Mouse (Mus musculus) hindbrain, embryonic 11.5 days (tissue): ENCODE results near the gene Stt3b. TPM values are rescaled to one million over a fixed set of nuclear protein-coding genes. Genes with fewer than 3 reads are reported as not detected.
"Not testable (repeated sequence)": the region's sequence is repeated elsewhere in the genome, so short reads cannot be mapped to it uniquely, and the experiment has no call there.

Experiments used
- ATAC-seq: fragments of 200-750 bp; cut with Nextera tagmentation; 2 replicates; pipeline ENCODE4 v1.8.0; 2017; ENCODE audit warnings: mild to moderate bottlenecking, moderate TSS enrichment, moderate library complexity; ENCODE audit not compliant: low FRiP score
- DNase-seq: peaks from one replicate; pipeline ENCODE4 v3.0.0-alpha.2; 2015; ENCODE audit warnings: low spot score
- H3K27ac ChIP-seq: fragments of 300-500 bp; sonication (generic); 2 replicates; pipeline ENCODE4 v1.5.1; 2014; ENCODE audit warnings: mild to moderate bottlenecking, low read depth, low read length
- H3K27me3 ChIP-seq: fragments of 300-500 bp; sonication (generic); 2 replicates; pipeline ENCODE4 v1.6.1; 2014; ENCODE audit warnings: mild to moderate bottlenecking, low read length, moderate library complexity, mixed read lengths; ENCODE audit not compliant: control insufficient read depth, insufficient read depth
- H3K36me3 ChIP-seq: fragments of 300-500 bp; sonication (generic); 2 replicates; pipeline ENCODE4 v1.6.1; 2014; ENCODE audit warnings: mild to moderate bottlenecking, low read length, moderate library complexity, mixed read lengths; ENCODE audit not compliant: control insufficient read depth, insufficient read depth
- H3K4me1 ChIP-seq: fragments of 300-500 bp; sonication (generic); replicated peaks from 2 replicates; pipeline ENCODE4 v1.6.1; 2014; ENCODE audit warnings: low read length, mixed read lengths; ENCODE audit not compliant: control insufficient read depth, insufficient read depth
- H3K4me2 ChIP-seq: fragments of 300-500 bp; sonication (generic); replicated peaks from 2 replicates; pipeline ENCODE4 v1.6.1; 2014; ENCODE audit warnings: mild to moderate bottlenecking, low read depth, low read length
- H3K4me3 ChIP-seq: fragments of 300-500 bp; sonication (generic); 2 replicates; pipeline ENCODE4 v1.5.1; 2014; ENCODE audit warnings: low read depth, low read length
- H3K9ac ChIP-seq: fragments of 300-500 bp; sonication (generic); 2 replicates; pipeline ENCODE4 v1.6.1; 2014; ENCODE audit warnings: low read depth, low read length
- H3K9me3 ChIP-seq: fragments of 300-500 bp; sonication (generic); 2 replicates; pipeline ENCODE4 v1.6.1; 2016; ENCODE audit warnings: low read length; ENCODE audit not compliant: control insufficient read depth
- WGBS: fragments of 180-500 bp; shearing (Covaris S2); extraction: QIAGEN DNeasy Blood & Tissue Kit; methylation state at CpG from one replicate; pipeline ENCODE4 v1.1.7; 2014; 5-methylcytosine and 5-hydroxymethylcytosine counted together
- polyA plus RNA-seq: library from polyadenylated mRNA; unstranded; fragments of >200 nt; fragmentation: Nextera tagmentation; extraction: Ambion mirVana; gene quantifications from 2 replicates; pipeline ENCODE4 v1.2.1, GENCODE M21; 2014

Stt3b gene
- polyA plus RNA-seq, 1 experiment from 2014 or later = 112 TPM

DNA sequence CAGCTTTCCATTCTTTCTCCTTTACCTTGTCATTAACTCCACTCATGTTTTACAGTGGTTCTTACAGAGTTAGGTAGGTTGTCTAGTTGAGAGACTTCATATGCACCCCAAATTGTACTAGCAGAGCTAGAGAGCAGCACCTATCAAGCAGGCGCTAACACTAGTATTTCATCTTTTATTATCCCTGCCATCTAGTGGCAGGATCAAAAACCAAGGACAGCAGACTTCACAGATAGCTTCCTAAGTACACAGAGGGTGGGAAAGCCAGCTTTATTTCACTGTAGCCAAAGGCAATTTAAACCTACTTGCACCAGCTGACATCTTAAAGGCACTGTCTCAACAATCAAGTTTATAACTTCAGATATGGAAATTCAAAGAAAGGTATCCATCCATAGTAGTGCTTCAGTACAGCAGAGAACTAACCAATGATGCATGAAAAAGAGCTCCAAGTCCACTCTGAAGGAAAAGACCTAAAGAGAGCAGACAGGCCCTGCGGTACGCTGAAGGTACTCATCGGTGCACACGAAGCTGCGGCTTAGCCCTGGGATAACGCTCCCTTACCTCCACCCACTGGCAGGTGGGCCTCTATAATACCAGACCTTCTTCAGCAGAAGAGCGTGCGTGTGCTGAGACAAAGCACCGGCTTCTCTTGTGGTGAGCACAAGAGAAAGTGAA lies 16.2 kb downstream of the Stt3b start:
- no peaks in the 10 kb centered on the region for H3K27me3 ChIP-seq
- no peaks in the 10 kb centered on the region for H3K9me3 ChIP-seq
- H3K27ac ChIP-seq = no peak overlapping the region; the same call in 1 of the 2 replicates
- DNase-seq (no peak), ATAC-seq (no peak)
- 90% methylated on average over 10 of the region's 10 CpGs for WGBS
- H3K9ac ChIP-seq = no peak overlapping the region
- no peak overlapping the region for H3K4me3 ChIP-seq
- no peak overlapping the region for H3K4me2 ChIP-seq
- no peaks in the 10 kb centered on the region for H3K36me3 ChIP-seq
- H3K4me1 ChIP-seq = 0 out of 2 replicates have a peak, but pooled peaks cover 2% of the 10 kb centered on the region

DNA sequence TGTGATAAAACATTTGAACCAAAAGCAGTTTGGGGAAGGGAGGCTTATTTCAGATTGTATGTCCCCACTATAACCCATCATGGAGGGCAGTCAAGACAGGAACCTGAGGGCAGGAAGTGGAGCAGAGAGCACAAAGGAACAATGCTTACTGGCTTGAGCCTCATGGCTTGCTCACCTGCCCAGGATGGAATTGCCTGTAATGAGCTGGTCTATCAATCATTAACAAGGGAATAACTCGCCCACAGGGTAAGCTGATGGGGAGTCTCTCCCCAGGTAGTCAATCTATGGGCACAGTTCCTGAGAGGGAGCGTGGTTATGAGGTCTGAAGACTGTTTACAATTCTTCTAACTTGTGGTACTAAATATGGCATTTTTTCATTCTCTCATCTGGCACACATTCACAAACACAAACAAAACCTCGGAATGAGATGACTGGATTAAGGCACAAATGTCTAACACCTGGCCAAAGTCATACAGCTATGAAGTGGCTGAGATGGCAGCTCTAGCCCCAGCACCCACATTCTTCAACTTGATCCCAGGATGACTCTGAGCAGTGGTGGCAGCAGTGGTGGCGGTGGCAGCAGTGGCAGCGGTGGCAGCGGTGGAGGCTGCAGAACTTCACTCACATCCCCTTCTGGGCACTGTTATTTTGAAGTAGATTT lies 22.3 kb downstream of the Stt3b start:
- Histone ChIP-seq H3K9me3 (no peaks in the 10 kb centered on the region), H3K9ac (no peak overlapping the region), H3K4me2 (no peak overlapping the region), H3K27me3 (no peaks in the 10 kb centered on the region), H3K27ac (no peak overlapping the region), H3K4me3 (no peak overlapping the region), H3K4me1 (0 out of 2 replicates have a peak, but pooled peaks cover 2% of the 10 kb centered on the region), H3K36me3 (no peaks in the 10 kb centered on the region)
- no peak for DNase-seq
- 93% methylated on average over 6 of the region's 6 CpGs for WGBS
- ATAC-seq = no peak

DNA sequence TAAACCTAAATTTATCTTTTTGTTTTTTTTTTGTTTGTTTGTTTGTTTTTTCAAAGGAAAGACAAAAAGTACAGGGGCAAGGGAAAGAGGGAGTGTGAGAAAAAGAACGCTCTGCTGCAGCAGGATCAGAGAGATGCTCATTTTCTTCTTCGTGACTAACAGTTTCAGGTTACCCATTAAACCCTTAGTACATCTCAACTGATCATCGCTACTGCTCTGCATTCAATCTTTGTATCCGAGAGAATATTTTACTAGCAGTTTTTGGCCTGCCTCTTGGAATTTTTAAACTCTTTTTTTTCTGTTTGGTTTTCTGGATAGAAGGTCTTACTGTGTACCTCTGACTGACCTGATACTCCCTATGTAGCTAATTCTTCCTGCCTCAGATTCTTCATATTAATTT lies 25.8 kb downstream of the Stt3b start:
- no peak for ATAC-seq
- Histone ChIP-seq H3K27ac (no peak overlapping the region), H3K4me3 (no peak overlapping the region), H3K9ac (no peak overlapping the region), H3K9me3 (no peaks in the 10 kb centered on the region), H3K4me2 (no peak overlapping the region), H3K36me3 (no peaks in the 10 kb centered on the region), H3K27me3 (no peaks in the 10 kb centered on the region), H3K4me1 (no peaks in the 10 kb centered on the region)
- 73% methylated on average over 4 of the region's 4 CpGs for WGBS
- no peak for DNase-seq

DNA sequence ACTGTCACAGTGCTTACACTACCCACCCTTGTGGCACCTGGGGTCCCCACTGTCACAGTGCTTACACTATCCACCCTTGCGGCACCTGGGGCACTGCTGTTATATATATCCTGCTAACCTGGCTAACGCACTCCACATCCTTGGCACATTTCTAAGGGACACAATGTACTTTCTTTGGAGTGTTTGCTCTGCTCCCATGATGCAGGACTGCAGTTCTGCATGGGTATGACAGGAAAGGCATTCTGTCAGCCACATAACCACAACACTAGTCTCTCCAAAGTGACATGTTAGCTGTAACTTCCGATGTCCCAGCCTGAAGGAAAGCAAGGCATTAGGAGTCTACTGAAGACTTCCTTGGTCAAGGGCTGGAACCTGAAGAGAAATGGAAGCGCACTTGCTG lies 26.8 kb downstream of the Stt3b start:
- no peaks in the 10 kb centered on the region for H3K9me3 ChIP-seq
- no peak overlapping the region for H3K4me2 ChIP-seq
- no peaks in the 10 kb centered on the region for H3K36me3 ChIP-seq
- no peak for ATAC-seq
- no peak overlapping the region for H3K27ac ChIP-seq
- no peak overlapping the region for H3K4me3 ChIP-seq
- no peaks in the 10 kb centered on the region for H3K27me3 ChIP-seq
- H3K4me1 ChIP-seq = no peaks in the 10 kb centered on the region
- DNase-seq = no peak
- WGBS = 94% methylated on average over 4 of the region's 4 CpGs
- no peak overlapping the region for H3K9ac ChIP-seq

DNA sequence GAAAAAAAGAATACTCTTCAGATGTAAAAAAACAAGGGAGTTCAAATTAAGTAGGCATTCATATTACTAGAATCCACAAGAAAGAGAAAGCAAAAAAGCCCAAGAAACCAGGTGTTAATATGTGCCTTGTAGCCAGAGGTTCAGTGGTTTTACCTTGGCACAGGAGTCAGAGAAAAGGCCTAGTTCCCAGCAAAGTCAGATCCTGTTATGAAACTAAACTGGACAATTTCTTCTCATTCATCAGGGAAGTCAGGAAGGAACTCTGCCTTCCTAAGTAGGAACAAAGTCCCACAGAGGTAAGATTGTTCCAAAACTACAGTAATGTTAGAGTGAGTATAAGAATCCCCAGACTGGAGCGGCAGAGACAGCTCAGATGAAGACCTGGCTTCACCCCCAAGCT lies 31.6 kb downstream of the Stt3b start:
- peaks cover 3% of the 10 kb centered on the region for H3K36me3 ChIP-seq
- H3K9me3 ChIP-seq = no peaks in the 10 kb centered on the region
- no peak overlapping the region for H3K4me2 ChIP-seq
- H3K27ac ChIP-seq = no peak overlapping the region
- 93% methylated on average over 1 of the region's 1 CpGs for WGBS
- no peaks in the 10 kb centered on the region for H3K4me1 ChIP-seq
- ATAC-seq (no peak), DNase-seq (no peak)
- H3K9ac ChIP-seq = no peak overlapping the region
- no peak overlapping the region for H3K4me3 ChIP-seq
- H3K27me3 ChIP-seq = no peaks in the 10 kb centered on the region

DNA sequence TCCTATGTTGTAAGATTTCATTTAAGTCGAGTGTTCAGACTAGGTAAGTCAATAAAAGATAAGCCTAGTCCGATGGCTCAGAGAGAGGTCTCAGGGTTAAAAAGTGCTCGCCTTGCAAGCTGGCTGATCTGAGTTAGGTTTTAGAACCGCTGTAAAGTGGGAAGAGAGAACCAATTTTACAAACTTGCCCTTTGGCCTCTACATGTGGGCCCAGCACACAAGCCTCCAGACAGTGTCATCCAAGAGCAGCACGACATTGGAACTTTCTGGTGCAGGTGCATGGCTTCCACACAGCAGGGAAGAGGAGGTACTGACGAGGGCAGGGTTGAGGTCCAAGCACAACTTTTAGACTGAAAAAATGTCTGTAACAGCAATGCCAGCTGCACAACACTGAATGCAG lies 35.4 kb downstream of the Stt3b start:
- WGBS = 87% methylated on average over 6 of the region's 6 CpGs
- H3K9ac ChIP-seq = no peak overlapping the region
- H3K9me3 ChIP-seq = no peaks in the 10 kb centered on the region
- no peaks in the 10 kb centered on the region for H3K4me1 ChIP-seq
- DNase-seq (no peak), ATAC-seq (no peak)
- no peak overlapping the region for H3K27ac ChIP-seq
- no peaks in the 10 kb centered on the region for H3K27me3 ChIP-seq
- H3K4me3 ChIP-seq = no peak overlapping the region
- H3K36me3 ChIP-seq = peaks cover 3% of the 10 kb centered on the region
- H3K4me2 ChIP-seq = no peak overlapping the region

DNA sequence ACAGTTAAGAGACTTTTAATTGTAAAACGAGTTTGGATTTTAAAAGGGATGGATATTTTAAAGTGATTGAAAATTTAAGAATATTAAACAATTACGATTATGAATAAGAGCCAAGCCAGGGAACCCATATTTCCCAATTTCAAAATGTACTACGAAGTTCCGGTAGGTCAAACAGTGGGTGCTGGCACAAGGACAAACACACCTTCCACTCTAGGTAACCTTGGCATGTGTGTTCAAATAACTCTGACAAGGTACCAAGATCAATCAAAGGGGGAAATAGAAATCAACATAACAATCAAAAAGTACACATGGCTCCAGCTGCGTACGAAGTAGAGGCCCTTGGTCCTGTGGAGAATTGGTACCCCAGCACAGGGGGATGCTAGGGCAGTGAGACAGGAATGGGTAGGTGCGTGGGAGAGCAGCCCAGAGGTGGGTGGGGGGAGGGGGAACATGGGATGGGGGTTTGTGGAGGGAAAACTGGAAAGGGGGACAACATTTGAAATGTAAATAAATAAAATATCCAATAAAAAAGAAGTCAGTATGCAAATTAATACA lies 37.0 kb downstream of the Stt3b start:
- 90% methylated on average over 7 of the region's 7 CpGs for WGBS
- no peaks in the 10 kb centered on the region for H3K27me3 ChIP-seq
- no peak overlapping the region for H3K9ac ChIP-seq
- DNase-seq (no peak), ATAC-seq (no peak)
- no peak overlapping the region for H3K4me2 ChIP-seq
- H3K36me3 ChIP-seq = peaks cover 3% of the 10 kb centered on the region
- no peak overlapping the region for H3K4me3 ChIP-seq
- H3K4me1 ChIP-seq = no peaks in the 10 kb centered on the region
- H3K27ac ChIP-seq = no peak overlapping the region
- no peaks in the 10 kb centered on the region for H3K9me3 ChIP-seq

DNA sequence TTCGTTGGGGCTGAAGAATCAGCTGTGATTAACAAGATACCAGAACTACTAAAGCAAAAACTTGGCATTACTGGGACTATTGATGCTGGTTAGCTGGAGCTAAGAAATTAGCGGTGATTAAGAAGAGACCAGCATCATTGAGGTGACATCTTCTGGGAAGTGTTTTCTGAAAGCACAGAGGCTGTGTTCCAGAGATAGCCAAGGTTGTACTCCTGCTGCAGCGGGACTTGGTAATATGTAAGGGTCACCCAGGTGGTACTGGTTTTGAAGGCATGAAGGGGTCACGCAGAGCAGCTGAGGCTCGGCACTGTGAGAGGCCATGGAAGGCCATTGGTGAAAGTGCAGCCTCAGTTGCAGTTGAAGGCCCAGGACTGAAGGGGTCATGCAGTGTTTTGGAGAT lies 37.8 kb downstream of the Stt3b start:
- not testable (repeated sequence) for DNase-seq, H3K27me3 ChIP-seq, H3K36me3 ChIP-seq, H3K9me3 ChIP-seq, H3K4me2 ChIP-seq, H3K4me3 ChIP-seq, H3K4me1 ChIP-seq, H3K9ac ChIP-seq, ATAC-seq, H3K27ac ChIP-seq
- WGBS = 91% methylated on average over 3 of the region's 5 CpGs

DNA sequence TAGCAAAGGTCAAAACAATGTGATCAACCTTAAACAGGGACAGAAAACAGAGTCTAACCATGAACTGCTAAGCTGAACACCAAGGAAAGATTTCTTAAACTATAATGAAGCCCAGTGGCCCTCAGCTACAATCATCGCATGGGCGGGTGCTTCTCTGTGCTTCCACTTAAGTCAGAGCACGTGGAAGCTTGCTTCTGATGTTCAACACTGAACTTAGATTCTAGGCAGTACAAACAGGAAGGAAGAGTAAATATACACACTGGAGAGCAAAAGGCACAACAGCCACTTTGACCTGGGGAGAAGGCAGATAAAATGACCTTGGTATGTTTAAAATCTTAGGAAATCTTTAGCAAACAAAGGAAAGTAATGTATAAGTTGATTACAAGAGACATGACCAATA lies 38.7 kb downstream of the Stt3b start:
- WGBS = 90% methylated on average over 3 of the region's 3 CpGs

More for the DNA sequence above, 38.7 kb downstream of the Stt3b start:
- no peak overlapping the region for H3K27ac ChIP-seq
- DNase-seq (no peak), ATAC-seq (no peak)
- no peaks in the 10 kb centered on the region for H3K27me3 ChIP-seq
- no peaks in the 10 kb centered on the region for H3K4me1 ChIP-seq
- peaks cover under 1% of the 10 kb centered on the region; the same call in 1 of the 2 replicates for H3K36me3 ChIP-seq
- H3K9ac ChIP-seq = no peak overlapping the region
- H3K9me3 ChIP-seq = no peaks in the 10 kb centered on the region
- H3K4me2 ChIP-seq = no peak overlapping the region
- H3K4me3 ChIP-seq = no peak overlapping the region
